Mouse (Mus musculus): ENCODE results near the gene Ptprd.
"Not testable (repeated sequence)": the region's sequence is repeated elsewhere in the genome, so short reads cannot be mapped to it uniquely, and the experiment has no call there.

The Ptprd gene

DNA sequence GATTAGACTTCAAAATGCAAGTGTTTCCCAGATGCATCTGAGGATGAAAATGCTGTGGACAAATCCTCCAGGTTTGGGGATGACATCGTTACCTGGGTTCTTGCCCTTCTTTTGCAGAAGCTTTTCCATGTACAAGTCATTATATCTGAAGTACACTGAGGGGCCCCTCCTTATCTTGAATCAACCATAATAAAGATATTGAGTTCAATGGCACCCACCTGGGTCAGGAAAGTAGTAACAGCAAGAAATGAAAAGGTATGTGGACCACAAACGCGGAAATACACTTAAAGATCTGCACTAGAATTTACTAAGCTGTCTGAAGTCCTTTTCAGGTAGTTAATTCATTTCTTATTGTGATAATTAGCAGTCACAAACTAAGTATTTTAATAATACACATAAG, 2017.0 kb downstream of the Ptprd start:
- DNase-seq (ENCODE audit: low spot score): no peak

DNA sequence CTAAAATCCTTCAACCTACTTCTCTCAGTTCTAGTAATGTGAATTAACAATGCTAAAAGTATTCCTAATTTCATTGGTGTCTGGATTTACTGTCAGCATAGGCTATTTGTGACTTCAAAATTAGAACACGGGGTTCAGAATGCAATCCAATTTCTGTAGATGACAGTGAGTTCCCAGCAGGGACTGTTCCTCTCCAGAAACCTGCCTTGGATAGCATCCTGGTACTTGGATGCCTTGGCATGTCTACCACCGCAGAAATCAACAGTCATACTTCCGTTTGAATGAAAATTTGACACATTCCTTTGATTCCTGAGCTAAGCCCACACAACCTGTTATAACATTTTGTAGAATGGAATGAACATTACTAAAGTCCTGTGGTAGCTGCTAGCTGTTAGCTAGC, 2018.3 kb downstream of the Ptprd start:
- no peak for DNase-seq (ENCODE audit: low spot score)

DNA sequence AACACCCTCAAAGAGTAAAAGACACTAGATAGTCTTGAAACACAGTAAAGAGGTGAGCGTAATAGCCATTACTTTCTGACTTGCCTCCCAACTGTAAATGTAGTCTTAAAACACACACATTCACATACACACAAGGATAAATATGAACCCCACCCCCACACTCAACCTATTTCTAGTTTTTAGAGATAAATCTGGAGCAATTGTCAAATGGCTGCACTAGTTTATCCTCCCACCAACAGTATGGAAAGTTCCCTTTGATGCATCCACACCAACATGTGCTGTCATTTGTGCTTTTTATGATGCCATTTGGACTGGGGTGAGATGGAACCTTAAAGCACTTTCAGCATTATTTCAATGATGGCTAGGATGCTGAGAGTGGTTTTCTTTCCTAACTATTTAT, 2019.7 kb downstream of the Ptprd start:
- peak; percentile 6 for DNase-seq (ENCODE audit: low spot score)

DNA sequence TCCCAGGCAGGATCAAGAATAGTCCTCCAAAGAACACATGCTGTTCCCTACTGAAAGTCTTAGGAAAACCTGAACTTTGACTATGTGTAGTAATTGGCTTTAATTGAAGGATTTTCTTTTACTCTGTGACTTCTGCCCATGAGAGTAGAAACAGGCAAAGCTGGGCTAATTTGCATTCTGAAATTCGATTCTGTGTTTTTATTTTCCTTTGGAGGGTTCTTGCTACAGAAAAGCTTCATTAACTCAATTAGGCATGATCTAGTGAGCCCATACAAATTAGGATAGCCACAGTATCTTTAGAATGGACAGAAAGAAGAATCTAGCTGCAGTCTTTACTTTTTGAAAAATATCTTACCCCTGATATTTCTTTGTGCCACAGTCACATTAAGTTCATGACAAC, 2021.0 kb downstream of the Ptprd start:
- no peak for DNase-seq (ENCODE audit: low spot score)

DNA sequence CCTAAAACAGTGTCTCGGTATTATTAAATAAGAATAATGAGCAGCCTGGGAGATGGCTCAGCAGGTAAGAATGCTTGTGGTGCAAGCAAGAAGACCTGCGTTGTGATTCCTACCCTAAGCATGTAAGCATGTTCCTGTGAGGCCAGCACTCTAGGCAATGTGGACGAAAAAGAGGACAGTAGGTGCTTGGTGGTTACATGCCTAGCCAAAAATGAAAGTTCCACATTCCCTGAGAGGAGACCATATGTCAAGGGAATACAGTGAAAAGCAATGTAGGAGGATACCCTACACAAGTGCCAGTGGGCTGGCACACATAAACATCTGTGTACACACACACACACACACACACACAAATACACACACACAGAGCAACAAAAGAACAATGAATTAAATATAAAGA, 2028.7 kb downstream of the Ptprd start:
- DNase-seq (ENCODE audit: low spot score): no peak

DNA sequence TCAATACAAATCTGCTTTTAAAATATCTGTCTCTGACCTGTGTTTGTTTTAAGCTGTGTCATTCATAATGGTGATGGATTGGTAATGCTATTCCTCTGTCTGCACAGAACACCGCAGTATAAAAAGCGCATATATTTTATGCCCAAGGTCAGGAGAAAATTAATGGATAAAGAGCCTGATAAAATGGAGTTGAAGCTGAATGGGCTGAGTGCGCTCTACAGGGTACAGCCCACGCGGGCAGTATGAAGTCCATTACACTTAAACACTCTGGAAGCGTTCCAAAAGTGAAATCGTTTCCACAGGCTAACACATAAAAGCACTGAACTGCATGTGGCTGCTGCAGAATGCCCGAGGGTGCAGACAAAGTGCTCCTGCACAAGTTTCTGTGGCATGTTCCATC, 2032.3 kb downstream of the Ptprd start:
- no peak for DNase-seq (ENCODE audit: low spot score)

DNA sequence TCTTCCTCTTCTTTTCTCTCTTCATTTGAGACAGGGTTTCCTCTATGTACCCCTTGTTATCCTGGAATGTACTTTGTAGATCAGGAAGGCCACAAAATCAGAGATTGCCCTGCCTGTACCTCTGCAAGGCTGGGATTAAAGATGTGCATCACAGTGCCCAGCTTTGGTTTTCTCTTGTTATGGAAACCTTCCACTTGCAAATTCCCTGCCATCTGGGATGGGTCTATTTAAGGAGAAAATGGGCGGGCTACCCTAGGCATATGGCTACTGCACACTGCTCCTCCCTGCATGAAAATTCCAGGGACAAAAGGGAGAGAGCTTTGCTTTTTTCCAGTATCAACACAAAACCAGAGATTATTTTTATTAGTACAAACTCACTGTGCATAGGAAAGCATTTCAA, 2036.7 kb downstream of the Ptprd start:
- peak; percentile 14 for DNase-seq (ENCODE audit: low spot score)

DNA sequence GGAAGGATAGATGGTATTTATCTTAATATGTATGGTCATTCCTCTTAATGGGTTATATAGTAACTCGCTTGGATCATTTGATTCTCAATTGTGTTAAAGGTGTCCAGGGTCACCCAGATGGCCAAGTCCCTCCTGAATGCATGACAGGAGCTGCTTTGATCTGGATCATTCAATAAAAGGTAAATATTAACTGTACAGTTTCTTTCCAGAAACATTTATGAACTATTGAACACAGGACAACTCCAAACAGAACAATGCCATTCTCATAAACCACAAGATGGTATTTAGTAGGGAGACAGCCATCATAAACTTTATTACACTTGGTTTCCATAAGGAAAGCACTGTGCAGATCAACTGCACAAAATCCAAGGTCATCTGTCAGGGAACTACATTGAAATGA, 2056.0 kb downstream of the Ptprd start:
- no peak for DNase-seq (ENCODE audit: low spot score)

DNA sequence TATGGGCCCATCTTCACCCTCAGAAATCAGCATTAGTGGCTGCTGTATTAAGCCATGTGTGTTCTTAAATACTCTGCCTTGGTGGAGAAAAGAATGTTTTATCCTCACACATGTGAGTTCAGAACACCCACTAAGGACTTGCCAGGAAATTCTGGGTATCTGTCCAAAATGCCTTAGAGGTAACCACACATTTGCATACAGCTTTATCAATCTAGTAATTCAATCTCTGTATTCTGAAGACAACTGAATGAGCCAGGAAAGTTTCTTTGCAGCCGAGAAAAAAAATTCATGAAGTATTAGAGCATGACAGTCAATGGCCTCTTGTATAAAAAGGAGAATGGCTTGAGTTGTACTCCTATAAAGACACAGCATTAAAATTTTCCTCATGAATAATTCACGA, 2057.6 kb downstream of the Ptprd start:
- no peak for DNase-seq (ENCODE audit: low spot score)

DNA sequence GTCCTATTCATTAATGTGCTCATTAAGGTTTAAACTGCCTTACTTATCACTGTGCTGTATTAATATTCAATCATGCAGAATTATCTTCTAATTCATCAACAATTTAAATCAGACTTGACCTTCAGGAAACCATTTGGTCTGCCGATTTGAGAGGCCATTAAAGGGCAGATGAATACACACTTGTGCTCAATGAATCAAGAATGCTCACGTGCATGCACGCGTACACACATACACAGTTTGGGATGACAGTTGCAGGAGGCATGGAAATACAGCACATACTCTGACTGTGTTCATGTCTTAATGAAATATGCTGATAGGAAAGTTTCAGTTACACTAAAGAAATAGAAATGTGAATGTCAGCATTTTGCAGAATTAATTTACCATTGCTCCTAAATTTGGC, 2066.8 kb downstream of the Ptprd start:
- DNase-seq (ENCODE audit: low spot score): no peak

DNA sequence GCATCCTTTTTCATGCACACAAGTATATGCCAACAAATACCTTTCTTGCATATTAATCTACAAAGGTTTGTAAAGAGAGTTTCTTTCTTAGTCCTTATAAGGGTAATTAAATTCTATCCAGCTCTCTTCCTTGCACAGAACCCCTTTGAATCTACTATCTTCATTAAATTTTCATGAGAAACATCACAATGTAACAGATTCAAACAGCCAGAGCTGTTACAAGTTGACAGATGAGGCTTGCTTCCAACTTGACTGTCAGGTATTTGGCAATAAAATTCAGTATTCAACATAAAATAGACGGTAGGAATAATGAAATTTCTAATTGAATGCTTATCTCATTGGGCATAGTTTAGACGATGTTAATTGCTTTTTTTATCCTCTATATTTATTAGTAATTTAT, 2067.4 kb downstream of the Ptprd start:
- DNase-seq (ENCODE audit: low spot score): no peak

DNA sequence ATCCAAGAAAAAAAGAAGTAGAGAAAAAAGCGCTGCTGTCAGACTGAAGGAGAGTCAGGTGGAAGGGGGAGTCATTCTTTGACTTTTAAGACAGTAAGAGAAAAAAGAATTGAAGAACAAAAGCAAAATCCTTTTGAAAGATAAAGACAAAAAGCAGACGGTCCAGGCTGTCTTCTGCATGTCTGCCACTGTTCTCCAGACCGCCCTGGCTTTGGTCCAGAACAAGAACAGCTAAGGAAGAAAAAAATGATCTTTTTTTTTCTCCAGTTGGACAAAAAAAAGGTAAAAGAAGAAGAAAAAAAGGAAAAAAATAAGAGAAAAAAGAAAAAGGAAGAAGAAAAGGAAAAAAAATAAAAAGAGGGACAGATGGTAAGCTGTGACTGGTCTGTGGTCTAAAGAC, 2073.9 kb downstream of the Ptprd start:
- DNase-seq (ENCODE audit: low spot score): no peak

DNA sequence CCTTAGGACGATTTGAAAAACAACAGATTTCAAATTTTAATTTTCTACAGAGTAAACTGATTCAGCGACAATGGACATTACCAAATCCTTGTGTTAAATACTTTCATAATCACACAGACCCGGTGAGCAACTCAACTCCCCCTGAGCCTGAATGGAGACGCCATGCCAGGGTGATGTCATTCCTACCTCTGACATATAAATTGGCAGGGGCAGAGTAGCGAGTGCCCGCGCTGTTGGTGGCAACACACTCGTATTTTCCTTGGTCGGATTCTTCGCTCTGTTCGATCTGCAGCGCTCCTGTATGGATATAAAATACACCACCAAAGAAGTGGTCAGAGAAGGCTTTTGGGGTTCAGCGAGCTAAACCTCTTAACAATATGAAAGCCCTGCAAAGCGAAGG, 2075.1 kb downstream of the Ptprd start:
- DNase-seq (ENCODE audit: low spot score): no peak

DNA sequence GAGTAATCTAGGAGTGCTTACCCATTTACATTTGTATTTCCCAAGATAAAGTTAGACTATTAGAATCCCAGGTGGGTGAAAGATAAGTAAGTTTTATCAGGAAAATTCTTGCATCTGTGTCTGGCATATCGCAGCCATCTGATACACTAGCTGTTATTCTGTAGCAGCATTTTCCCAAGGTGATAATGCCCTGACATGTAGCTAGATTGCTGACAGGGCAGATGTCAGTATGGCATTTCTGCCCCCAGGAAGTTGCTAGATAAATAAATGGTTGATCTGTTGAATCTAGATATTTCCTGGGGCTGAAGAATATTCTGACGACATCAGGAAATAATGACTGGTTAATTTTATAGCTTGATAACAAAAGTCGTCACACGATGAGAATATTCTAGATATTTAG, 2119.9 kb downstream of the Ptprd start:
- DNase-seq (ENCODE audit: low spot score): no peak

DNA sequence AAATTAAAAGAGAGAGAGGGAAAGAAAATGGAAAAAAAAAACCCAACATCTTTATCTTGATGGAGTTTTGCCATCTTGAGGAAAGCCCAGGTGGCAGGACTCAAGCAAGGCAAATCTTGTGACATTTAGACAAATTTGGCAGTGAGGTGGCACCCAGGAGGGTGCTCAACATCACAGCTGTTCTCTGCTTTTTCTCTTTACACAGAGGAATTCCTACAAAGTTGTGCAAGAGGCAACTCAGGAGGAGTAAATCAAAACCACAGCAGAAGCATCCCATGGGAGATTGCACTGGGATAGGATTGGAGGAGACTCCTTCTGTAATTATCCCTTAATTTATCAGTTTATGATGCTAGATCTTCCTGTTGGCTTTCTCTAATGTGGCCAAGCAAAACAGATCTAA, 2121.9 kb downstream of the Ptprd start:
- no peak for DNase-seq (ENCODE audit: low spot score)

DNA sequence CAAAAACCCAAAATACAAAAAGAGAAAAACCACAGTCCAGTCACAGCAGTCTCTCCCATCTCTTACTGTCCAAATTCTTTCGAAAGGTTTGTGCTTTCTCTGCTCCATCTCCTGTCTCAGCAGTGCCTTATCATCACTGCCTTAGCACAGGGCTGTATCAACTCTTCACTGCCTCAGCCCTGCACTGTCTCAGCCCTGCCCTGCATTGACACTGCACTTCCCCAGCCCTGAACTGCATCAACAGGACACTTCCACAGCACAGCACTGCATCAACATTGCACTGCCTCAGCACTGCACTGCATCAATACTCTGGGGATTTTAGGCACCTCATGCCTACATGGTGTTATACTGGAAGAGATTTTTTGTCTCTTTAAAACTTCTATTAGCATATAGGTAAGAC, 2135.7 kb downstream of the Ptprd start:
- DNase-seq (ENCODE audit: low spot score): no peak

DNA sequence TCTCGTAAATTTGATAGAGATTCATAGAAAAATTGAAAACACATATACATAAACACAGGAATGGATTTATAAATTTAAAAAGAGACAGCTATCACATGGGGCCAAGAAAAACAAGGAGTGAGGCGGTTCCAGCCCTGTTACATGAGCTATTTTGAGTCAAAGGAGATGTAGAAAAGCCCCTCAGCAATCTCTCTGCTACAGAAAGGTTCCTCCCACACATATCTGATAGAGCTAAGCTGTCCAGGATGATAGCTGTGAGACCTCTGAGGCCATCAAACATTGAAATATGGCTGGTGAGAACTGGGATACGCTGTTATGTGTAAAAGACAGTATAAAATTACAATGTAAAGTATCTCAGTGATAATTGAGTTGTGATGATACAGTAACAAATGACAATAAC, 2138.5 kb downstream of the Ptprd start:
- DNase-seq (ENCODE audit: low spot score): no peak

DNA sequence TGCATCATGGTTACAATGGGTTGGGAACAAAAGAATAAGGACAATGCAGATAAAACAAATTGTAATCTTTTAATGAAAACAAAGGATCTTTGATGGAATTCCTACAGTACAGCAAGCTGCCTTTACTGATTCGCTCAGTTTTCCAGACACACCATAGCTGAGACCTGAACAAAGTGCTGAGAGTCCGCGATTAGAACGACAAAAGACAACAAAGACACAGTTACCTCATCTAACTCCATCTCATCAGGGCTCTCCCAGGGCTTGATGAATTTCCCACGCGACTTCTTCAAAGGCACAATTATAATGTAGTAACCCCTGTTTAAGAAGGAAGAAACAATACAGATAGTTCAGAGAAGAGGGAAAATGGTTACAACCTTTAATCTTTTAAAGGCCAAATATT, 2140.0 kb downstream of the Ptprd start:
- DNase-seq (ENCODE audit: low spot score): no peak

DNA sequence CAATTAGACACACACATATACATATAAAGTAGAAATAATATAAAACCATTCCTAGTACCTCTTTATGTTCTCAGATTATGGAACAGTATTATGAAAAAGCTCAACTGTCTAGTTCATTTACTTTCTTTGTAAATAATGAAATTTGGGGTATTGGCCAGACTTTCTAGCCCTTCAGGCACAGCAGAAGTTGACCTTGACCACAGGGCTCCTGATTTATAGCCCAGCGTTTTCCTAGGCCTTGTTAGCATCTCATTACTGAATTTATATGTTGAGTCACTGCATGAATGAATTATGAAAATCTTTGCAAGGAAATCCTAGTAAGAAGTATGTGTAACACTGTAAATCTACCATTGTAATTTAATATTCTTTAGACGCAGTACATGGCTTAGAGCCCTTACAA, 2154.9 kb downstream of the Ptprd start:
- DNase-seq (ENCODE audit: low spot score): no peak

DNA sequence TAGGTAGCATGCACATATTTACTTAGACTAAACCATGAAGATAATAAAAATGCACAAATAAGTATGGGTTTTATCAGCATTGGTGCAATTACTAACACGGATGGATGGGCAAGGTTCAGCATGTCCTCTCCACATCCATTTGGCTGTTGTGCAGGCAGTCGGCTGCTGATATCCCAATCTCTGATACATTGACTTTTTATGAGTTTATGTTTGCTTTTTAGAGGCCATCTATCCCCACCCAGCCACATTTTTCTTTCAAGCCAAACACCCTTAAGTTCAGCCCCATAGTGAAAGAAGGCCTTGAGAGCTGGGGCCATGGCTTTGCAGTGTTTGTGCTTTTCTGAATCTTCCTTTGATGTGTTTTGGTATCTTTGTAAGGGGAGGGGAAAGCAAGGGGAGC, 2166.1 kb downstream of the Ptprd start:
- DNase-seq (ENCODE audit: low spot score): no peak

DNA sequence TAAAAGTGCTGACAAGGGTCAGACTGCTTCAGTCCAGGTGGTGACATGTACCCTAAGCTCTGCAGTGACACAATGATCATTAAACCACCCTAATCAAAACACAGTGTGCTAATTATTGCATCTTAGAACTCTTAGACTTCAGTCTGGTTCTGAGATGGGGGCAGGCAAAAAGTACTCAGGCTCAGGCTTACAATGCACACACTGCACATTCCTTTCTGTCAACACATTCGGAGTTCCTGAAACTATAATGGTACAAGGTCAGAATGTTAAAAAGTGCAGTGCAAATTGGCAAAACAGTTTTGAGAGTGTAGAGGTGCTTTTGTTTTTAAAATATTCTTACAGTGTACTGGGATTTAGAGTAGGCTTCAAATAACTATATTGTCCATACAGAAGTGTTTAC, 2167.0 kb downstream of the Ptprd start:
- DNase-seq (ENCODE audit: low spot score): no peak

DNA sequence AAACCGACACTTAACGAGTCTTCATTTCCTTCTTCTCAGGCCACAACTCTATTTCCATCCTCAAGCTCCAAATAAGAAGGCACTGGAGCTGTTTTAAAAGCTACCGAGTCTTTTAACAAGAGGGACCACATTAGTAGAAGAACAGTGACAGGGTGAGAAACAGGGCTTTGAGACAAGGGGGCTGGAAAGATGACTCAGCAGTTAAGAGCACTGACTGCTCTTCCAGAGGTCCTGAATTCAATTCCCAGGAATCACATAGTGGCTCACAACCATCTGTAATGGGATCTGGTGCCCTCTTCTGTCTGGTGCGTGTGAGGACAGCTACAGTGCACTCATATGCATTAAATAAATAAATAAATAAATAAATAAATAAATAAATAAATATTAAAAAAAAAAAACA, 2174.6 kb downstream of the Ptprd start:
- not testable (repeated sequence) for DNase-seq (ENCODE audit: low spot score)

DNA sequence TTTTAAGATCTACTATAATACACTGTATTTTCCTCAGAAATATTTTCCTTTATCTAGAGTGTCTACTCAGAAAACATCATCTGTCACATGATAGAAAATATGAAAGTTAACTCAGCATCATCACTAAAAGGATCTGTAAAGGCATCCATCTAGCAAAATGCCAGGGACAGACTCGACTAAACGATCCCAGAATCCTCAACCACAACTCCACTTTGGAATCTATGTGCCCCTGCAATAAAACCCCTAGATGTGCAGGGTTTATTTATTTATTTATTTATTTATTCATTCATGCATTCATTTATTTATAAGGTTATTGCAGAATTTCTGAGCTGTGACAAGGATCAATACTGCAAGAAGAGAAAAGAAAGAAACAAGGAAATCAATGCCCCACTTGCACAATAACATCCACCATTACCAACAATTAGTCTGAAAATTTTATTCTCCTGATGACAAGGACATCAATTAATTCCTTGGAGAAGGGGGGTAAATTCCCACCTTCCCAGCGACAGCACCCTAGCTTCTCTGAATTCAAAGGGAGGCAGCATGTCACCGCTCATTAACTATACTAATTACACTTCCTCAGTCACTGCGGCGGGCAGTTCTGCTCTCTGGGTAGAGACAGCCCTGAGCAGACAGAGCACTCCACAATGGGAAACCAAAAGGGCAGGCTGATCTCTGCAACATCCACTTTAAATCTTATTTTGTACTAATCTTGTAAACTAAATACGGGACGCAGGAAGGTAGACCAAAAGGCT, 2186.0 kb downstream of the Ptprd start:
- no peak for DNase-seq (ENCODE audit: low spot score)

DNA sequence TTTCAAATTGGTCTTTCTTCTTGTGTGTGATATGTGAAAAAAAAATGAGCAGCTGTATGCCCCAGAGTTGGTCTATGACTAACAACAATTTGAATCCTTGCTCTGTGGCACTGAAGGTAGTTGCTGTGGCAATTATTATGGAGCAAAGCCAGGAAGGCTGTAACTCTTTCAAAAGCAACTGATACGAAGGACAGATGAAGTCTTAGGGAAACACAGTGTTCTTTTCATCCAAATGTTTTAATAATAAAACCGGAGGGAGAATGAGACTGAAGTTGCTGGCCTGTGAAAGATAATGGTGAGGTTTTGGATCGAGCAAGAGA, 2187.3 kb downstream of the Ptprd start:
- DNase-seq (ENCODE audit: low spot score): no peak
